Mouse (Mus musculus) midbrain, embryonic 13.5 days (tissue): ENCODE data around the gene Rbms1. TPM values are rescaled to one million over a fixed set of nuclear protein-coding genes. Genes with fewer than 3 reads are reported as not detected.

Source experiments
- ATAC-seq: fragments of 200-750 bp; cut with Nextera tagmentation; 2 replicates; pipeline ENCODE4 v1.8.0; 2017; ENCODE audit warnings: mild to moderate bottlenecking, moderate TSS enrichment, moderate library complexity
- H3K27ac ChIP-seq: fragments of 300-500 bp; sonication (generic); 2 replicates; pipeline ENCODE4 v1.5.1; 2015; ENCODE audit warnings: inconsistent platforms, mild to moderate bottlenecking, moderate library complexity
- H3K27me3 ChIP-seq: fragments of 300-500 bp; sonication (generic); 2 replicates; pipeline ENCODE4 v1.6.1; 2015; ENCODE audit warnings: mild to moderate bottlenecking, inconsistent platforms
- H3K36me3 ChIP-seq: fragments of 300-500 bp; sonication (generic); 2 replicates; pipeline ENCODE4 v1.6.1; 2015; ENCODE audit warnings: mild to moderate bottlenecking, inconsistent platforms
- H3K4me1 ChIP-seq: fragments of 300-500 bp; sonication (generic); replicated peaks from 2 replicates; pipeline ENCODE4 v1.6.1; 2015; ENCODE audit warnings: inconsistent platforms
- H3K4me2 ChIP-seq: fragments of 300-500 bp; sonication (generic); replicated peaks from 2 replicates; pipeline ENCODE4 v1.6.1; 2015; ENCODE audit warnings: moderate library complexity, mild to moderate bottlenecking, inconsistent platforms
- H3K4me3 ChIP-seq: fragments of 300-500 bp; sonication (generic); replicated peaks from 2 replicates; pipeline ENCODE4 v1.5.1; 2015; ENCODE audit warnings: mild to moderate bottlenecking, inconsistent platforms
- H3K9ac ChIP-seq: fragments of 300-500 bp; sonication (generic); replicated peaks from 2 replicates; pipeline ENCODE4 v1.6.1; 2015; ENCODE audit warnings: mild to moderate bottlenecking, inconsistent platforms
- H3K9me3 ChIP-seq: fragments of 300-500 bp; sonication (generic); 2 replicates; pipeline ENCODE4 v1.6.1; 2016; ENCODE audit warnings: mild to moderate bottlenecking, inconsistent platforms
- WGBS: fragments of 180-500 bp; shearing (Covaris S2); methylation state at CpG from one replicate; pipeline ENCODE4 v1.1.7; 2015; 5-methylcytosine and 5-hydroxymethylcytosine counted together
- polyA plus RNA-seq: library from polyadenylated mRNA; unstranded; fragments of >200 nt; fragmentation: Nextera tagmentation; extraction: Ambion mirVana; gene quantifications from 2 replicates; pipeline ENCODE4 v1.2.1, GENCODE M21; 2015

Rbms1 gene
- polyA plus RNA-seq, 1 experiment from 2014 or later = 32.0 TPM

- H3K9me3 ChIP-seq = no peaks in the 10 kb centered on the region
- no peaks in the 10 kb centered on the region for H3K4me1 ChIP-seq
- H3K36me3 ChIP-seq = no peaks in the 10 kb centered on the region
- ATAC-seq = no peak
- no peak overlapping the region for H3K9ac ChIP-seq
- no peak overlapping the region for H3K4me2 ChIP-seq
- H3K27me3 ChIP-seq = peaks cover 30% of the 10 kb centered on the region
- H3K27ac ChIP-seq = no peak overlapping the region
- H3K4me3 ChIP-seq = no peak overlapping the region
These were observed 152.4 kb downstream of the Rbms1 start for GRCm38 (mm10) chr2:60810617-60811016.

DNA sequence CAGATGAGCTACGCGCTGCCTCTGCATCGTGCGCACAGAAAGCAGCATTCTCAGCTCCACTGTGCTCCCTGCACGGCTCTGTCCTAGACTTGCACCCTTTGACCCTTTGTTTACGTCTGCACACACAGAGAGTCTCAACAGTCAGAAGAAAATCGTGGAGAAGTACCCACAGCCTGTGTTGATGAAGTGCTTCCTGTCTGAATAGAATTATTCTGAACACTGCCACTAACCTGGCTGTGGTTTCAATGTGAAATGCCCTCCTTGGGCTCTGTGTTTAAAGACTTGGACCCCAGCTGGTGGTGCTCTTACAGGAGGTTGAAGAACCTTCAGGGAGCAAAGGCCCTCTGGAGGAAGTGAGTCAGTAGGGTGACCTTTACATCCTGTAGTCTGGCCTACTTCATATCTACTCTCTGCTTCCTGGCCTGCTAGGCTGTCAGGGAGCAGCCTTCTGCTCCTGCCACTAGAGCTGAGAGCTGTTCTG lies 153.5 kb downstream of the Rbms1 start:
- Histone ChIP-seq H3K36me3 (no peaks in the 10 kb centered on the region), H3K27ac (no peak overlapping the region), H3K4me1 (0 out of 2 replicates have a peak, but pooled peaks cover 4% of the 10 kb centered on the region), H3K27me3 (peaks cover 42% of the 10 kb centered on the region), H3K9me3 (no peaks in the 10 kb centered on the region), H3K4me2 (no peak overlapping the region), H3K4me3 (no peak overlapping the region), H3K9ac (no peak overlapping the region)
- WGBS = 66% methylated on average over 7 of the region's 7 CpGs
- ATAC-seq = no peak

DNA sequence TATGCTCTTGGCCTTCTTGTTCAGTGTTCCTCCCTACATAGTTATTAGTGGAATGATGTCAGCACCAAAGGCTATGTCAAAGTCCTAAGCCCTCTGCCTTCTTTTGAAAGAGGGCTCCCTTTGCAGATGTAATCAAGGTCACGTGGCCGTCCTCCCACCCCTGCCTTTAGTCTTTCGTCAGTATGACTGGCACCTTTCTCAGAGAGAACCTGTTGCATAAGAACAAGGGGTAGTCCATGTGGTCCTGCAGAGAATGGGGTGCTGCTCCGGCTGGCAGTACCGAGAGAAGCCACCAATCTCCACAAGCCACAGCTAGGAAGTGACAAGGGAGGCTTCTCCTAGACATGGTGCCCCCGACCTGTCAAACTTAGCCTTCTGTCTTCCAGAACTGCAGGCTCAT lies 154.2 kb downstream of the Rbms1 start:
- no peak overlapping the region for H3K27ac ChIP-seq
- 85% methylated on average over 6 of the region's 6 CpGs for WGBS

GRCm38 (mm10) chr2:60807341-60808195 lies 155.4 kb downstream of the Rbms1 start:
- ATAC-seq = no peak
- peaks cover 55% of the 10 kb centered on the region for H3K27me3 ChIP-seq
- whole genome bisulfite sequencing = 84% methylated on average over 11 of the region's 11 CpGs

More for the DNA sequence above, 154.2 kb downstream of the Rbms1 start:
- Histone ChIP-seq H3K4me3 (no peak overlapping the region), H3K4me1 (peaks cover 10% of the 10 kb centered on the region; the same call in 1 of the 2 replicates), H3K4me2 (no peak overlapping the region), H3K36me3 (no peaks in the 10 kb centered on the region), H3K27me3 (peaks cover 48% of the 10 kb centered on the region), H3K9me3 (no peaks in the 10 kb centered on the region), H3K9ac (no peak overlapping the region)
- no peak for ATAC-seq

GRCm38 (mm10) chr2:60804763-60805162 lies 158.2 kb downstream of the Rbms1 start:
- no peak overlapping the region for H3K27ac ChIP-seq
- H3K9ac ChIP-seq = no peak overlapping the region
- peaks cover 77% of the 10 kb centered on the region for H3K27me3 ChIP-seq
- H3K36me3 ChIP-seq = no peaks in the 10 kb centered on the region
- no peak overlapping the region for H3K4me2 ChIP-seq
- no peaks in the 10 kb centered on the region for H3K9me3 ChIP-seq
- ATAC-seq = no peak
- no peak overlapping the region for H3K4me3 ChIP-seq
- peaks cover 34% of the 10 kb centered on the region for H3K4me1 ChIP-seq
- WGBS = 73% methylated on average over 7 of the region's 7 CpGs

More at GRCm38 (mm10) chr2:60807341-60808195, 155.4 kb downstream of the Rbms1 start:
- H3K4me2 ChIP-seq = no peak overlapping the region
- no peak overlapping the region for H3K9ac ChIP-seq
- peaks cover 11% of the 10 kb centered on the region; the same call in 1 of the 2 replicates for H3K4me1 ChIP-seq
- no peak overlapping the region for H3K4me3 ChIP-seq
- no peak overlapping the region for H3K27ac ChIP-seq
- no peaks in the 10 kb centered on the region for H3K9me3 ChIP-seq
- no peaks in the 10 kb centered on the region for H3K36me3 ChIP-seq

DNA sequence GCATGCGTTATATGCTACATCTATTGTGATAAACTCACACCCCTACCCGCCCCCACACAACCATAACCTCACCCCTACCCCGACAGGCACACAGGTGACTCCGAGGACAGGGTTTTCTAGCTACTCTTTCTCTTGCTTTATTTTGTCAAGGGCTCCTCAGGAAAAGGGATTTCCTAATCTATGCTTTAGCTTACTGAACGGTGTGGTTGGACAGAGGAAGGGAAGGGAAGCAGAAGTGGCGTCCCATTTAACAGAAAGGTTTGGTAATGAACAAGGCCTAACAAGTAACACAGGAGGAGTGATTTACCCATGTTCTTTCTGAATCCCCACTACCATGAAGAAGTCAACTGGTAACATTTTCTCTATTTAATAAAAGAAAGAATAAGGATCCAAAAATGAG lies 159.6 kb downstream of the Rbms1 start:
- peaks cover 84% of the 10 kb centered on the region for H3K27me3 ChIP-seq
- H3K4me2 ChIP-seq = no peak overlapping the region
- H3K9ac ChIP-seq = no peak overlapping the region
- WGBS = 94% methylated on average over 6 of the region's 6 CpGs
- no peak overlapping the region for H3K27ac ChIP-seq
- H3K9me3 ChIP-seq = no peaks in the 10 kb centered on the region
- H3K4me3 ChIP-seq = no peak overlapping the region
- H3K4me1 ChIP-seq = peaks cover 42% of the 10 kb centered on the region
- ATAC-seq = no peak
- no peaks in the 10 kb centered on the region for H3K36me3 ChIP-seq

- no peaks in the 10 kb centered on the region for H3K9me3 ChIP-seq
- H3K27ac ChIP-seq = no peak overlapping the region
- H3K4me2 ChIP-seq = no peak overlapping the region
- ATAC-seq = no peak
- WGBS = 67% methylated on average over 8 of the region's 8 CpGs
- H3K27me3 ChIP-seq = peaks cover 87% of the 10 kb centered on the region
- no peak overlapping the region for H3K9ac ChIP-seq
- H3K36me3 ChIP-seq = no peaks in the 10 kb centered on the region
- peaks cover 42% of the 10 kb centered on the region for H3K4me1 ChIP-seq
- no peak overlapping the region for H3K4me3 ChIP-seq
These were observed 160.2 kb downstream of the Rbms1 start for GRCm38 (mm10) chr2:60802828-60803227.

- peak; percentile 50; the same call in 1 of the 2 replicates for ATAC-seq
- Histone ChIP-seq H3K27me3 (peaks cover 82% of the 10 kb centered on the region), H3K27ac (no peak overlapping the region), H3K4me2 (0 out of 2 replicates have a peak overlapping the region, but pooled peaks have one; percentile 41), H3K4me1 (peaks cover 47% of the 10 kb centered on the region), H3K4me3 (no peak overlapping the region), H3K9me3 (no peaks in the 10 kb centered on the region), H3K36me3 (no peaks in the 10 kb centered on the region), H3K9ac (no peak overlapping the region)
- WGBS = 10% methylated on average over 4 of the region's 4 CpGs
These were observed 160.8 kb downstream of the Rbms1 start for GRCm38 (mm10) chr2:60802191-60802590.

- 10% methylated on average over 12 of the region's 12 CpGs for WGBS
- no peak overlapping the region for H3K27ac ChIP-seq
- H3K36me3 ChIP-seq = no peaks in the 10 kb centered on the region
- H3K9ac ChIP-seq = no peak overlapping the region
- peak overlapping the region; percentile 41 for H3K4me2 ChIP-seq
- peaks cover 77% of the 10 kb centered on the region for H3K27me3 ChIP-seq
- 0 out of 2 replicates have a peak overlapping the region, but pooled peaks have one; percentile 13 for H3K4me3 ChIP-seq
- peaks cover 52% of the 10 kb centered on the region for H3K4me1 ChIP-seq
- peak; percentile 48; the same call in 1 of the 2 replicates for ATAC-seq
- no peaks in the 10 kb centered on the region for H3K9me3 ChIP-seq
These were observed 161.3 kb downstream of the Rbms1 start for GRCm38 (mm10) chr2:60801571-60802155.

DNA sequence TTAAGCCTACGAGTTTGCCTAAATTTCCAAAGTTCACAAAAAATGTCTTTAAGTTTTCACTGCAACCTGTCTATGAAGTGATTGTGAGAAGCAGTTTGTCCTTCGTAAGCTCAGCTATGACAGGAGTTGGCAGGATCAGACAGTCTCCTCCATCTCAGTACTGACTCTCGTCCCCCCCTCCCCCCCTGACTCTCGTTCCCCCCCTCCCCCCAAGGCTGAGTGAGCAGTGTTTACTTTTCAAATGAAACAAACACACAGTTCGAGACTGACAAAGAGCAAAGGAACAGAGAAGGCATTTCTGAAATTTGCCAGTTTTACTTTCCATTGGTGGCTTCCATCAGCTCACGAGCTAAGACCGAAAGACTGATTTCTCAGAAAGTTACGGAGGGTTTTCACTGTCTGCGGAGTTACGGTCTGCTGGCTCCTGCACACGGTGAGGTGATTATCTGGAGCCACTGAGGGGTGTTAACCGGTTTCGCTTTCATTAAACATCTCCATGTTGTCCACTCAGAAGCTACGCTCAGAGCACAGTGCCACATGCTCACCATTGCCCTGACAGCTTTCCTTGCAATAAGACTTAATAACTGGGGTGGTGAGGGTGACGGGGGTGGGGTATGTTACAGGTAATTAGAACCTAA lies 162.0 kb downstream of the Rbms1 start:
- peaks cover 75% of the 10 kb centered on the region for H3K27me3 ChIP-seq
- peak; percentile 37 for ATAC-seq
- WGBS = 8% methylated on average over 15 of the region's 15 CpGs

GRCm38 (mm10) chr2:60799816-60800215 lies 163.2 kb downstream of the Rbms1 start:
- H3K4me3 ChIP-seq = no peak overlapping the region
- no peak for ATAC-seq
- H3K36me3 ChIP-seq = no peaks in the 10 kb centered on the region
- WGBS = 71% methylated on average over 7 of the region's 7 CpGs
- no peak overlapping the region for H3K27ac ChIP-seq
- H3K9ac ChIP-seq = no peak overlapping the region
- peaks cover 72% of the 10 kb centered on the region for H3K27me3 ChIP-seq
- no peaks in the 10 kb centered on the region for H3K9me3 ChIP-seq
- no peak overlapping the region for H3K4me2 ChIP-seq
- peaks cover 63% of the 10 kb centered on the region for H3K4me1 ChIP-seq

More for the DNA sequence above, 162.0 kb downstream of the Rbms1 start:
- no peak overlapping the region for H3K27ac ChIP-seq
- no peaks in the 10 kb centered on the region for H3K9me3 ChIP-seq
- no peak overlapping the region for H3K9ac ChIP-seq
- peak overlapping the region; percentile 41 for H3K4me2 ChIP-seq
- peak overlapping the region; percentile 13 for H3K4me3 ChIP-seq
- H3K4me1 ChIP-seq = peaks cover 58% of the 10 kb centered on the region
- no peaks in the 10 kb centered on the region for H3K36me3 ChIP-seq
